Mouse (Mus musculus): ENCODE results near the gene Fez1. TPM values are rescaled to one million over a fixed set of nuclear protein-coding genes. Genes with fewer than 3 reads are reported as not detected.

The Fez1 gene
- polyA plus RNA-seq, 1 experiment from 2014 or later, result 3.8 TPM

DNA sequence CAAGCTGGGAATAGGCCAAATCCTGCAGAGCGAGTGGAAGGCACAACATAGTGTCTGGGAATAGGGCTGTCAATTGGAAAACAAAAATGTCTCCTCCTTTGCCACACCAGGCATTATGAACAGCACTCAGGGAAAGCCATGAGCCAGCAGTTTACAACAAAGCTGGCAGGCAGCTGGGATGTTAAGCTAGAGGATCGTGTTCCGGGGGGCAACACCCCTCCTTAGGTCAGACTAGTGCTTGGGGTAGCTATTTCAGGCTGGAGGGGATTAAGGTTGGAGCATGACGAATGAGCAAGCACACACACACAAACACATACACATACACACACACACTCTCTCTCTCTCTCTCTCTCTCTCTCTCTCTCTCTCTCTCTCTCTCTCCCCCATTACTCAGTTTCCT is 97.8 kb downstream of the Fez1 start:
- Histone ChIP-seq H3K4me1 (peaks cover 7% of the 10 kb centered on the region), H3K27me3 (ENCODE audit: insufficient read depth, poor library complexity, severe bottlenecking) (no peaks in the 10 kb centered on the region), H3K4me3 (no peak overlapping the region), H3K27ac (no peak overlapping the region), H3K9me3 (no peaks in the 10 kb centered on the region), H3K36me3 (no peaks in the 10 kb centered on the region)
- no peak for DNase-seq (ENCODE audit: low spot score)
- 68% methylated on average over 4 of the region's 4 CpGs for WGBS

DNA sequence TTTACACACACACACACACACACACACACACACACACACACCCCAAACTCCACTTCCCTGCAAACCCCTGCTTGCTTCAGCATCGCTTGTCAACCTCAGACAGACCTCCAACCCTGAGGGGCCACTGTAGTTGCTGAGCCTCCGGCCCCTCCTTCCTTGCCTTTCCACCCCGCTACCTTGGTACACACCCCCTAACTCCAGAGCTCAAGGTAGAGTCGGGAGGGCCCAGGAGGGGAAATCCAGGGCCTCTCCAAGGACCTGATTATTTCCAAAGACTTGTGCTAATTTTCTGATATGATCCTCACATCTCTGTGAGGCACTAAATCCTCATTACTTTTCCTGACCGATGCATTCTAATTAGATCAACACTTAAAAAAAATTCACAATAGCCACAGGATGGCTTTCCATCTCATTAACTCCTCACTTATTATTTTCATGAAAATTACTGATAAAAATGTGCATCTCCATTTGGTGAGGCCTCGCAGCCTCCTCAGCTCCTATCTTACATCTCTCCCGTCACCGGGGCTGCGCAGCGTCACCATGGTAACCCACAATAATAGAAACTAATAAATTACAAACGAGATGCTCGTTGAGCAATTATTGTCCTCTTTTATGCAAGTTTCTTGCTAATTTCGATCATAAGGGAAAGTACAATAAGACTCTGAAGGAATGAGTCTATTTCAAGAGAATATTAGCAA is 100.2 kb downstream of the Fez1 start:
- no peaks in the 10 kb centered on the region for H3K27me3 ChIP-seq (ENCODE audit: insufficient read depth, poor library complexity, severe bottlenecking)
- H3K4me3 ChIP-seq, result no peak overlapping the region
- H3K4me1 ChIP-seq, result peaks cover 2% of the 10 kb centered on the region
- H3K36me3 ChIP-seq, result no peaks in the 10 kb centered on the region
- DNase-seq (ENCODE audit: low spot score), result no peak
- 78% methylated on average over 13 of the region's 13 CpGs for WGBS
- H3K9me3 ChIP-seq, result no peaks in the 10 kb centered on the region
- no peak overlapping the region for H3K27ac ChIP-seq

DNA sequence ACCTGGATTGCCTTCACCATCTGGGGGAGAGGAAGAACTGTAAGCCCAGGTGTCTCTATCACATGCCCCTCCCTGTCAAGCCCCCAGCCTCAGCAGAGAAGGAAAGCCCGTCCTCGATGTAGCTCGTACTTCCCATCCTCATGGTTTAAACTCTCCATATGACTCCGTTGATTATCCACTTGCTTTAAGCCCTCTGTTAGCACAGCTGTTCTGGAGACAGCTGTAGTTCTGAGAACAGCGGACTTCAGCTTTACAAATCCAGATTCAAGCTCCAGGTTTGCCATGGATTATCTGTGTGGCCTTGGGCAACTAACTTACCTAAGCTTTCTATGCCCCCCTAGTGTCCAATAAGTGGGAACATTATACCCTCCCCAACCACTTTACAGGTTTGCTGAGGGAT is 102.1 kb downstream of the Fez1 start:
- DNase-seq (ENCODE audit: low spot score), result no peak
- Histone ChIP-seq H3K9me3 (no peaks in the 10 kb centered on the region), H3K27ac (no peak overlapping the region), H3K36me3 (no peaks in the 10 kb centered on the region), H3K27me3 (ENCODE audit: insufficient read depth, poor library complexity, severe bottlenecking) (no peaks in the 10 kb centered on the region), H3K4me3 (no peak overlapping the region), H3K4me1 (no peaks in the 10 kb centered on the region)
- 77% methylated on average over 5 of the region's 5 CpGs for WGBS

Other genes starting within 250 kb of the Fez1 start
- not detected in 2 replicates for gene Gm17689, start 239.2 kb upstream of the Fez1 start, polyA plus RNA-seq (2016; fragmentation: Nextera tagmentation; extraction: Ambion mirVana)
- not detected in 2 replicates for gene A630095E13Rik, start 178.5 kb upstream of the Fez1 start, polyA plus RNA-seq (2016; fragmentation: Nextera tagmentation; extraction: Ambion mirVana)
- gene Acrv1, start 128.6 kb upstream of the Fez1 start, polyA plus RNA-seq (2016; fragmentation: Nextera tagmentation; extraction: Ambion mirVana), result not detected in 2 replicates
- 26.7 and 37.6 TPM in 2 replicates for gene Chek1, start 94.8 kb upstream of the Fez1 start, polyA plus RNA-seq (2016; fragmentation: Nextera tagmentation; extraction: Ambion mirVana)
- gene Stt3a, start 54.2 kb upstream of the Fez1 start, polyA plus RNA-seq (2016; fragmentation: Nextera tagmentation; extraction: Ambion mirVana), result 173 and 214 TPM in 2 replicates
- 71.1 and 81.5 TPM in 2 replicates for gene Ei24, start 24.5 kb upstream of the Fez1 start, polyA plus RNA-seq (2016; fragmentation: Nextera tagmentation; extraction: Ambion mirVana)

Data from heart, embryonic 10.5 days (tissue).